Mouse (Mus musculus) megakaryocyte, embryonic 14.5 days (primary cell): ENCODE results near the gene Slc26a6.

Source experiments
- FLI1 ChIP-seq: IDR thresholded peaks from 2 replicates; pipeline ENCODE4 v1.6.1; 2012; ENCODE audit warnings: low read length, inconsistent platforms, mixed read lengths
- GATA1 ChIP-seq: IDR thresholded peaks from 3 replicates; pipeline ENCODE4 v1.6.1; 2012; ENCODE audit warnings: mixed read lengths, low read length, inconsistent platforms, borderline replicate concordance

- TF ChIP-seq GATA1, result no peak
- TF ChIP-seq FLI1, result no peak
Observed at GRCm38 (mm10) chr9:108855335-108855734, 2.3 kb downstream of the Slc26a6 start.
